Mouse (Mus musculus): ENCODE measurements around the gene Frs2. TPM values are rescaled to one million over a fixed set of nuclear protein-coding genes. Genes with fewer than 3 reads are reported as not detected.

Gene Frs2
- polyA plus RNA-seq, 1 experiment = not detected

DNA sequence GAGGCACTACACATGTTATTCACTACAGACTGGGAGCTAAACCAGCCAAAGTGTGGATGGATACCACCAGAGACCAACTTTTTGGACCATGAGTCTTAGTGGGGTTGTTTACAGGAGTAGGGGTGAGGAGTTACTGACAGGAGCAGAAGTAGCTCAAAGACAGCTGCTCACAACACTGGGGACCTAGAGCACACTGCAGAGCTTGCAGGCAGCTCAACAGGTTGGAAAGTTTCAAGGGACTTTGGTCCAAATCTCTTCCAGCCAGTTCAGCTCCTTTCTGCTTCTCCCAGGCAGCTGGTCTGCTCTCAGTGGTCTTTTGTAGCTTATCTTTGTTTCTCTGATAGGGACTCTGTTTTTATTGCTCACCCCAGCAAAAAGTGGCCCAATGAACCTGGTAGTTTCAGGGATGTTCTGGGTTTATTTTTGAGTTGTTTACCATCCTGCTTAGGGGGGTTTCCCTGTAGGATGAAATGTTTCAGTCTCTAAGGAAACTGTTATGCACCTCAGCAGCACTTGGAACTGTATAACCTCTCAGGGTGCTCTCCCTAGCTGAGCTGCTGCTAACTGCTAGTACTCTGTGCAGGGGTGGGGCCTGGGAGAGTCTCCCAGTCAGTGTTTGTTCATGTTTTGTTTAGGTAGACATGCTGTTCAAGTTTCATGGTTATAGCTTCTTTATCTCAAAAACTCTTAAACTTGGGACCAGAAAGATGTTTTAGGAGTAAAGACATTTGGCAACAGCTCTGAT lies 44.3 kb downstream of the Frs2 start:
- Histone ChIP-seq H3K4me3 (ENCODE audit: insufficient read depth, low read depth, low read length) (no peak overlapping the region), H3K4me1 (ENCODE audit: control insufficient read depth, insufficient read depth, low read length) (peaks cover 8% of the 10 kb centered on the region; the same call in 1 of the 2 replicates), H3K27ac (ENCODE audit: insufficient read depth, low read depth, low read length) (no peak overlapping the region)
- no peak for TF ChIP-seq POLR2A (IDR thresholded peaks at IDR 0.05; ENCODE audit: insufficient read depth, low read depth, low read length)
- TF ChIP-seq CTCF (IDR thresholded peaks at IDR 0.05; ENCODE audit: insufficient read depth, low read depth, low read length) = no peak

DNA sequence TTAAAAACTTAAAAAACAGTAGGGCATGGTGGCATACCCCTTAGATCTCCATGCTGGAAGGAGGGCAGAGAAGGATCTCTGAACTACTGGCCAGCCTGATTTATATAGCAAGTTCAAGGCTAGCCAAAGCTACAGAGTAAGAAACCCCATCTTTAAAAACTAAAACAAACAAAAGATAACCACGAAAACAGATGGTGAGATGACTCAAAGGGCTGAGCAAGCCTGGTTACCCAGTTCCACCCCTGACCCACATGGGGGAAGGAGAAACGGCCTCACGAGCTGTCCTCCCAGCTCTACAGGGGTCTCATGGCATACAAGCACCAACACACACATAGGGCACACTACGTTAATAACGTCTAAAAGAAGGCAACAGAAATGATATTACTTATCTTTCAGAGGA lies 48.2 kb downstream of the Frs2 start:
- 0 out of 2 replicates have a peak, but pooled peaks cover 4% of the 10 kb centered on the region for H3K4me1 ChIP-seq (ENCODE audit: control insufficient read depth, insufficient read depth, low read length)
- WGBS = 84% methylated on average over 5 of the region's 5 CpGs
- H3K4me3 ChIP-seq (ENCODE audit: insufficient read depth, low read depth, low read length) = no peak overlapping the region
- TF ChIP-seq CTCF (IDR thresholded peaks at IDR 0.05; ENCODE audit: insufficient read depth, low read depth, low read length) = no peak
- no peak for TF ChIP-seq POLR2A (IDR thresholded peaks at IDR 0.05; ENCODE audit: insufficient read depth, low read depth, low read length)
- H3K27ac ChIP-seq (ENCODE audit: insufficient read depth, low read depth, low read length) = no peak overlapping the region

DNA sequence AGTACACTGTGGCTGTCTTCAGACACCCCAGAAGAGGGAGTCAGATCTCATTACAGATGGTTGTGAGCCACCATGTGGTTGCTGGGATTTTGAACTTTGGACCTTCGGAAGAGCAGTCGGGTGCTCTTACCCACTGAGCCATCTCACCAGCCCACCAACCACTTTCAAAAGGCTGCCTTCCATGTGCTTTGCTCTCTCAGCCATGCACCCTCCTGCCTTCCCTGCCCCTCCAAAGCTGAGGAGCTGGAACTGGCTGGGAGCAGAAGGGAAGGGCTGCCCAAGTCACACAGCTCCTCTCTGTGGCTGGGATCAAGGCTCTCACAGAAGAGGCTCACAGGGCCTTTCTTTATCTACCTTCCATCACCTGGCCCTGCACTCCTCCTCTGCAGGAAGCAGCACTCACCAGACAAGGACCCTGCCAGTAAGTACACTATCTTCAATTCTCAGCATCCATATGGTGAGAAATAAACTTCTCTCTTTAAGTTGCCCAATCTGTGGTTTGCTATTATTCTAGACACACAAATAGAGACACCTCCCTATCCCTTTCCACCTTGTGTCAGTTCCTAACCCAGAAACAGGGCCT lies 51.1 kb downstream of the Frs2 start:
- TF ChIP-seq CTCF (IDR thresholded peaks at IDR 0.05; ENCODE audit: insufficient read depth, low read depth, low read length) = no peak
- no peak for TF ChIP-seq POLR2A (IDR thresholded peaks at IDR 0.05; ENCODE audit: insufficient read depth, low read depth, low read length)
- Histone ChIP-seq H3K4me1 (ENCODE audit: control insufficient read depth, insufficient read depth, low read length) (peaks cover 14% of the 10 kb centered on the region), H3K4me3 (ENCODE audit: insufficient read depth, low read depth, low read length) (no peak overlapping the region), H3K27ac (ENCODE audit: insufficient read depth, low read depth, low read length) (no peak overlapping the region)
- 84% methylated on average over 2 of the region's 2 CpGs for WGBS

DNA sequence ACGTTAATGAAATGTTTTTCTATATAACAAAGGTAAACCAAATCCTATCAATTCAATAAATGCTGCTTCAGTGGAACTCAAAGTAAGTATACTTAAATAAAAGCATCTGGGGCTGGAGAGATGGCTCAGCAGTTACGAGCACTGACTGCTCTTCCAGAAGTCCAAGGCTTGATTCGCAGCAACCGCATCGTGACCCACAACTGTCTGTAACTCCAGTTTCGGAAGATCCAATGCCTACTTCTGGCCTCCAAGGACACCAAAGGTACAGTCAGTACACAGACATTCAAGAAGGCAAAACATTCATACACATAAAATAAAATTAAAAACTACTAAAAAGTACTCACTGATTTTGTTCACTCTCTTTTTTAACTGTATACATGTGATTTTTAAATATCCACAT lies 52.2 kb downstream of the Frs2 start:
- Histone ChIP-seq H3K4me1 (ENCODE audit: control insufficient read depth, insufficient read depth, low read length) (peaks cover 14% of the 10 kb centered on the region), H3K4me3 (ENCODE audit: insufficient read depth, low read depth, low read length) (no peak overlapping the region), H3K27ac (ENCODE audit: insufficient read depth, low read depth, low read length) (no peak overlapping the region)
- no peak for TF ChIP-seq CTCF (IDR thresholded peaks at IDR 0.05; ENCODE audit: insufficient read depth, low read depth, low read length)
- TF ChIP-seq POLR2A (IDR thresholded peaks at IDR 0.05; ENCODE audit: insufficient read depth, low read depth, low read length) = no peak
- 93% methylated on average over 6 of the region's 6 CpGs for WGBS

DNA sequence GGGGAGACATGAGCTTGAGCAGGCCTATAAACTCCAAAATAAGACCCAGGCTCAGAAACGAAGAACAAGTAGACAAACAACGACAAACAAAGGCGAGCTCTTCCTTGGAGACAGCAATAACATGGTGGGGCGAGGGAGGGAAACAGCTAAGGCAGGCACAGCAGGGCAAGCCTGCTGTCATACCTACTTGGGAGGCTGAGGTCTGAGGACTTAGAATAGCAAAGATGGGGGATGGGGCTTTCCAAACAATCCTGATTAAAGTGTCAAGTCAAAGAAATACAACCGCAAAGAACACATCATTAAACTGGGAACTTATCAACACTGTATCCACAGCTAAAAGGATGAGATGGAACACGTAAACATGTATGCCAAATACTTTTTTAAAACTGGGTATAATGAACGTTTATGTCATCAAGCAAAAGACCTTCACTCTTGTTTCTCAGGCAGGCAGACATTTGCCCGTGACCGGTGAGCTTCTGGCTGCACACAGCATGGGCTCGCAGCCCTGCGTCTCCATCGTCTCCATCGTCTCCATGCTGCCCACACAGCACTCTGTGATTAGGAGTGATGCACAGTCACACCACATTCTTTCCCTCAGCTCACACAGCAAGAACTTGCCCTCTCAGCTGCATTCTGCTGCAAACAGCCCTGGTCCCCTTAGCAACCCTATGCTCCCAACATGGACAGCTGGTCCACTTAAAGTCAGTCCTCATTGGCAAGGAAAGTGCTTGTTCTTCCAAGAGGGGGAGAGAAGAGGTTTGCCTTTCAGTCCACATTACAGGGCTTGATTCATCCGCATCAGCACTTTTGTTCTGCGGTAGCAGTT lies 53.6 kb downstream of the Frs2 start:
- Histone ChIP-seq H3K27ac (ENCODE audit: insufficient read depth, low read depth, low read length) (peak overlapping the region; percentile 27), H3K4me1 (ENCODE audit: control insufficient read depth, insufficient read depth, low read length) (peaks cover 12% of the 10 kb centered on the region), H3K4me3 (ENCODE audit: insufficient read depth, low read depth, low read length) (no peak overlapping the region)
- no peak for TF ChIP-seq CTCF (IDR thresholded peaks at IDR 0.05; ENCODE audit: insufficient read depth, low read depth, low read length)
- no peak for TF ChIP-seq POLR2A (IDR thresholded peaks at IDR 0.05; ENCODE audit: insufficient read depth, low read depth, low read length)
- 26% methylated on average over 15 of the region's 15 CpGs for WGBS

DNA sequence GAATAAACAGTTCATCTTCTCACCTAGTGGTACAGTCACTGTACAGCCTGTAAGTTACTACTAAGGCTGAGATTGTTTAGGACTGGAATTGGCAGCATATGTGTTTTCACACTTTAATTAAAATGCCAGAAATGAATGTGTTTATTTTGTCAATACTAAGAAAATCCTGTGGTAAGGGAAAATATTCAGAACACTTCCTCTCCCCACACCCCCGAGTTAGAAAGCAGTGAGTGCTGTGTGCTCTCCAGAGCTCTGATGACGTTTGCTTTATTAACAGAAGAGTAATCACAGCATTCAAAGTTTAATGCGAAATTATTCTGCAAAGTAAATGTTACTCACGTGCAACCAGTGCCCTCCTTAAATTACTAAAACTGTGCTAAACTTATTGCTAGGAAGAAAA lies 58.7 kb downstream of the Frs2 start:
- Histone ChIP-seq H3K4me3 (ENCODE audit: insufficient read depth, low read depth, low read length) (no peak overlapping the region), H3K4me1 (ENCODE audit: control insufficient read depth, insufficient read depth, low read length) (peaks cover 8% of the 10 kb centered on the region), H3K27ac (ENCODE audit: insufficient read depth, low read depth, low read length) (no peak overlapping the region)
- WGBS = 36% methylated on average over 4 of the region's 4 CpGs
- no peak for TF ChIP-seq POLR2A (IDR thresholded peaks at IDR 0.05; ENCODE audit: insufficient read depth, low read depth, low read length)
- no peak for TF ChIP-seq CTCF (IDR thresholded peaks at IDR 0.05; ENCODE audit: insufficient read depth, low read depth, low read length)

DNA sequence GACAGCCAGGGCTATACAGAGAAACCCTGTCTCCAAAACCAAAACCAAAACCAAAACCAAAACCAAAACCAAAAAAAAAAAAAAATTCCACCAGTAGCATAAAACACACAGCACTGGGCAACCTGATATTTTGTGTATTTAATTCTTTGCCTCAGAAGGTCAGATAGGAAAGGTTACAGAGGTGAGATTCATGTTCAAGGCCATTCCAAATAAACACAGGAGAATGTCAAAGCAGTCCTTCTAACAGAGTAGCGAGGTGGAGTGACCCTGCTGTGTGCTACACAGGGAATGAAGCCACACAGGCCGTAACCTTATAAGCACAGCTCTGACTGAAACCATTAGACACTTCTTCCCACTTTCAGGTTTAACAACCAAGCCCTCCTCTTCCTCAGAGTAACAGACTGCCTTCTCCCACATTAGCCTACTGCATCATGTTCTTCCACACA lies 66.4 kb downstream of the Frs2 start:
- no peak for TF ChIP-seq POLR2A (IDR thresholded peaks at IDR 0.05; ENCODE audit: insufficient read depth, low read depth, low read length)
- TF ChIP-seq CTCF (IDR thresholded peaks at IDR 0.05; ENCODE audit: insufficient read depth, low read depth, low read length) = no peak
- no peak overlapping the region for H3K4me3 ChIP-seq (ENCODE audit: insufficient read depth, low read depth, low read length)
- WGBS = 83% methylated on average over 2 of the region's 2 CpGs
- no peaks in the 10 kb centered on the region for H3K4me1 ChIP-seq (ENCODE audit: control insufficient read depth, insufficient read depth, low read length)
- H3K27ac ChIP-seq (ENCODE audit: insufficient read depth, low read depth, low read length) = no peak overlapping the region

DNA sequence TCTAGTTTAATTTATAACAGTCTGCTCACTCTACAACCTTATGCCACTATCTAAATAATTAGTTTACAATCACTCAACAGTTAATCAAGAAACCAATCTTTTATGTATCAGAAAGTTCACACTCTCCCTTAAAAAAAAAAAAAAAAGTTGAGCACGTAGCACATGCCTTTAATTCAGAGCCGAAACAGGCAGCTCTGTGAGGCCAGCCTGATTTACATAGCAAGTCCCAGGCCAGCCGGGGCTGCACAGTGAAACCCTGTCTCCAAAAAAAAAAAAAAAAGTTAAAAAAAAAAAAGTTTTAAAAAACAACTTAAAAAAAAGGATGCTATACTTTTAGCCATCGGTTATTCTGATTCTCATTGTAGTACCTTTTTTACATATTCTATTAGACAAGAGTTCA lies 67.0 kb downstream of the Frs2 start:
- TF ChIP-seq POLR2A (IDR thresholded peaks at IDR 0.05; ENCODE audit: insufficient read depth, low read depth, low read length) (no peak), CTCF (IDR thresholded peaks at IDR 0.05; ENCODE audit: insufficient read depth, low read depth, low read length) (no peak)
- Histone ChIP-seq H3K27ac (ENCODE audit: insufficient read depth, low read depth, low read length) (no peak overlapping the region), H3K4me1 (ENCODE audit: control insufficient read depth, insufficient read depth, low read length) (no peaks in the 10 kb centered on the region), H3K4me3 (ENCODE audit: insufficient read depth, low read depth, low read length) (no peak overlapping the region)
- WGBS = 67% methylated on average over 4 of the region's 4 CpGs

DNA sequence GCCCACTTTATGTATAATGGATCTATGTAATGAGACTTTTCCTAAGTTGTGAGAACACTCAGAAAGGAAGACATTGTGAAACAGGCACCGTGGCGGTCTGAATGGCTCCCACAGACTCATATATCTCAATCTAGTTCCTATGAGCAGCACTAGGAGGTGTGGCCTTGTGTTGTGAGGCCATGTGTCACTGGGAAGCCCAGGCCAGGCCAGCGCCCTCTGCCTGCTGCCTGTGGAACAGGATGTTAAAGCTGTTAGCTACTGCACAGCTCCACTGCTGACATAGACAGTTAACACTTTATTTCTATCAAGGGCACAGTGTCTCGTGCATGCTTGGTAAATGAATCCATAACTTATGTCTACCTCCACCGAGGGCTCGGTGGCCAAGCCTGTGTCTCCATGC lies 70.0 kb downstream of the Frs2 start:
- WGBS = 85% methylated on average over 6 of the region's 6 CpGs
- no peak overlapping the region for H3K27ac ChIP-seq (ENCODE audit: insufficient read depth, low read depth, low read length)
- TF ChIP-seq POLR2A (IDR thresholded peaks at IDR 0.05; ENCODE audit: insufficient read depth, low read depth, low read length) (no peak), CTCF (IDR thresholded peaks at IDR 0.05; ENCODE audit: insufficient read depth, low read depth, low read length) (no peak)
- no peak overlapping the region for H3K4me3 ChIP-seq (ENCODE audit: insufficient read depth, low read depth, low read length)
- H3K4me1 ChIP-seq (ENCODE audit: control insufficient read depth, insufficient read depth, low read length) = no peaks in the 10 kb centered on the region
